Mouse (Mus musculus) E14TG2a.4 (cell line): ENCODE measurements at regions not wholly inside any gene's neighbourhood (a gene's known extent, or its start where the extent isn't known, plus 50 kb on each side); places are given as distances from the start of the nearest gene placed in this dataset.

ENCODE experiments used
- CTCF ChIP-seq: conservative IDR thresholded peaks from 2 replicates; pipeline ENCODE4 v1.5.1; 2014; ENCODE audit warnings: low read length
- NANOG ChIP-seq: IDR thresholded peaks from 2 replicates; pipeline ENCODE4 v1.6.1; 2014; ENCODE audit warnings: borderline replicate concordance, low read length, mixed read lengths
- POU5F1 ChIP-seq: IDR thresholded peaks from 2 replicates; pipeline ENCODE4 v1.6.1; 2014; ENCODE audit warnings: low read length, borderline replicate concordance

DNA sequence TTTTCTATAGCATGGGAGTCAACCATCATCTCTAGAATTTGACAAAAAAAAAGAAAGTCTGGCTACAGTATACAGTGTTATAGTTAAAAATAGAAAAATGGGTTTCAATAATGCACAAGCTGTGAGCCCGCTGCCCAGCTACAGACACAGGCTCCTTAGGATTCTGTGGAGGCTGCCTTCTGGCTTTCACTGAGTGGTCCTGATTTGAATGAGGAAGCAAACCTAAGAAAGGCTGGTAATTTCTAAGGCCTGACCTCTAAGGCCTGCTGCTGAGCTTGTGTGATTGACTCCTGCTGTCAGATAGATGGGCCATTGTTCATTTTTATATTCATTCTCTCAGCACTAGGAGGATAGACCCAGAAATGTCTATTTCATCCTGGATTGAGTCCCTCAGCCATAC lies 67.7 kb downstream of the Alg10b start:
- no peak for TF ChIP-seq CTCF
- no peak for TF ChIP-seq NANOG
- no peak for TF ChIP-seq POU5F1
